Mouse (Mus musculus): ENCODE measurements around the gene Hoxd3.

Hoxd3 gene

GRCm38 (mm10) chr2:74727640-74728302, 16.0 kb downstream of the Hoxd3 start:
- DNase-seq (ENCODE audit: low read depth, low spot score), result no peak

GRCm38 (mm10) chr2:74728303-74728680, 16.6 kb downstream of the Hoxd3 start:
- DNase-seq (ENCODE audit: low read depth, low spot score), result no peak

DNA sequence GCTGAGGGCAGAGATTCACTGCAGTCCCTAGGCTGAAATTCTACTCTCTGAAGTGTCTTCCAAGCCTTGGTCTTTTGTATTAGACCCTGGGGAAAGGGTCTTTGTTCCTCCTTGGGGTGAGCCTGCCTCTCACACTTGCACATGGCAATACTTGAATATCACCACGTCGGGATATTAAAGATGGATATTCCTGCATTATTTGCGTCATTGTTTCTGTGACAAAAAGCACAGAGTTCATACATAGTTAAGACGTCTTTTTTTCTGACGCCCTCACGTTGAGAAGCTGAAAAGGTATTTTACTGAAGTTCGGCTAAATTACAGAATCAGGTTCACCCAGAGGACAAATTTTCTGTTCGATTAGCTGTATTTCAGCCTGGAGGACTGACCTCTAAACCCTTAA, 18.6 kb downstream of the Hoxd3 start:
- no peak for DNase-seq (ENCODE audit: low read depth, low spot score)

GRCm38 (mm10) chr2:74731055-74731454, 19.3 kb downstream of the Hoxd3 start:
- DNase-seq (ENCODE audit: low read depth, low spot score), result no peak

GRCm38 (mm10) chr2:74731799-74732512, 20.2 kb downstream of the Hoxd3 start:
- no peak for DNase-seq (ENCODE audit: low read depth, low spot score)

DNA sequence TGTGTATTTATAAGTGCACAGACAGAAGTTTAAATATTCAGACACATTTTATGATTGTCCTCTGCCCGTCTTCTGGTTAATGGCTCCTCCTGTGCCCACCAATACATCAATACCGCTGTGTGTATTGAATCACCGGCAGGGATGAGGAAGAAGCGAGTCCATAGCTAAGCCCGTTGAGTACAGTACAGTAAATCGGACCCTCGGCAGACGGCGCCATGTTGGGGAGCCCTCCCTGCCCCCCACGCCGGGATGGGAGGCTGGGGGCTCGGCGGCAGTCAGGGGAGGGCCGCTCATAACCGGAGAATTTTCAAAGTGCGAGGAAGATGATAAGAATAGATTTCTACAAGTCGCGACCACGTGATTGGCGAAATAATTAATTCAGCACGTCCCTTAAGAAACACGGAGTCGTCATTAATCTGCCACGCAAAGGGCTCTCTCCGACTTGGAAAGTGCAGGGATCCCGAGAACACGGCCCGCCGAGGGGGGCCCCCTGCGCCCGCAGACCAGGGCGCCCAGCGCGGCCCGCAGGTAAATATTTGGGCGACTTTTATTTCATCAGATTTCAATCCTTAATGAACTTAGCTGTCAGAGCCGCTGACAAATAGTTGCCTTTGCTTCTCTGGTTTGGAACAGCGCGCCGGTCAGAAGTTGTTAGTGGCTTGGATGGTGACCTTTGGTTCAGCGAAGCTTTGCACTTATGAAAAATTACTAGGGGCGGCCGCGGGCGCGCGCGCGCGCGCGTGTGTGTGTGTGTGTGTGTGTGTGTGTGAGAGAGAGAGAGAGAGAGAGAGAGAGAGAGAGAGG, 21.0 kb downstream of the Hoxd3 start:
- DNase-seq (ENCODE audit: low read depth, low spot score), result no peak

- DNase-seq (ENCODE audit: low read depth, low spot score), result no peak
Observed at GRCm38 (mm10) chr2:74733317-74733661, 21.6 kb downstream of the Hoxd3 start.

GRCm38 (mm10) chr2:74733765-74734164, 22.0 kb downstream of the Hoxd3 start:
- DNase-seq (ENCODE audit: low read depth, low spot score), result no peak

DNA sequence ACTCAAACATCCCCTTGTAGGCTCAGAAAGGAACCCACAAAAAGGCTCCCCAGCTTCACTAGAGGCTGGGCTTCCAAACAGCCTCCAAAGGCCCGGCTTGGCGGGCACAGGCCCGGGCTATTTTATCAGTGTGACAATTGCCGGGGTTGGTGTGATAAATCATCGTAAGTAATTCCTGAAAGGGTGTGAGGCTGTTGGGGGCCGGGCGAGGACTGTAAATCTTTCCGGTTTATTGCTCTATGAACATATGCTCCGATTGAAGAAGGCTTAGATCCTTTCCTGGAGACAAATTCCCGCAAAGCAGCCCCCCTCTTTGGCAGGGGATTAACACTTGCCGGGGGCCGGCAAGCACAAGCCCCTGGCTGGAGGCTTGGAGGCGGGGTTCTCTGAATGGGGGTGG, 22.7 kb downstream of the Hoxd3 start:
- DNase-seq (ENCODE audit: low read depth, low spot score), result no peak

GRCm38 (mm10) chr2:74734996-74735811, 23.5 kb downstream of the Hoxd3 start:
- DNase-seq (ENCODE audit: low read depth, low spot score), result no peak

DNA sequence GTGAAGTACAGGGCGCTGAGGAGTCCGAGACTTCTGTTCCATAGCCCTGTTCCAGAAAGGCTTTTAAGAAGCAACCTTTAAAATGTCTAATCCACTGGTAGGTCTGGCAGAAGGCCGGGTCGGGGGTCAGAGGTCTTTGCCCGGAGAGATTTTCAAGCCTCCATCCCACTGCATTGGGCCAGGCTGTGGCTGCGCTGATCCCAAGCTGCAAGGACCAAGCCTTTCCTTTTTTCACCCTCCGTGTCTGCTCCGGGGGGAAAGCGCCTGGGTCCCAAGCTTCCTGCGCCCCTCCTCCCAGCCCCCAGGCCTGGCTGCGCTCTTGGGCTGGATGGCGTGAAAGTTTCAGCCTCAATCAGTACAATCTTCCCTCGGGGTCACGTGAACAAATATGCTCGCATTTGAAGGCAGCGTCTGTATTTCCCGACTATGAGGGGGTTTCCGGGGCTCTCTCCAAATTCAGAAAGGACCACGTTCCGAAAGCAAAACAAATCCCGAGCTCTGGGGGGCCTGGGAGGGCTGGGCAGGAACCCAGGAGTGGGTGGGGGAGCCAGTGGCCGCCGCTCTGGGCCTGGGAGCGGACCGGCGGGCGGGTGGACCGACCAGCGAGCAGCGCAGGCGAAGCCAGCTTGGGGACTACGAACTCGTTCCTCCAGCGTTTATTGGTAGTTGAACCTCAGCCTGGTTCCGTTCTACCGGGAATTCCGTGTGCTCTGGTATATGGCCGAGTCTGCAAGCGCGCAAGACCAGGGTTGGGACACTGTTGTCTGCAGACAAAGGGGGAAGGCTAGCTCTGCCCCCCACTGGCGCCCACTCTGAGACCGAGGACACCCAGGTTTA, 24.3 kb downstream of the Hoxd3 start:
- DNase-seq (ENCODE audit: low read depth, low spot score), result no peak

DNA sequence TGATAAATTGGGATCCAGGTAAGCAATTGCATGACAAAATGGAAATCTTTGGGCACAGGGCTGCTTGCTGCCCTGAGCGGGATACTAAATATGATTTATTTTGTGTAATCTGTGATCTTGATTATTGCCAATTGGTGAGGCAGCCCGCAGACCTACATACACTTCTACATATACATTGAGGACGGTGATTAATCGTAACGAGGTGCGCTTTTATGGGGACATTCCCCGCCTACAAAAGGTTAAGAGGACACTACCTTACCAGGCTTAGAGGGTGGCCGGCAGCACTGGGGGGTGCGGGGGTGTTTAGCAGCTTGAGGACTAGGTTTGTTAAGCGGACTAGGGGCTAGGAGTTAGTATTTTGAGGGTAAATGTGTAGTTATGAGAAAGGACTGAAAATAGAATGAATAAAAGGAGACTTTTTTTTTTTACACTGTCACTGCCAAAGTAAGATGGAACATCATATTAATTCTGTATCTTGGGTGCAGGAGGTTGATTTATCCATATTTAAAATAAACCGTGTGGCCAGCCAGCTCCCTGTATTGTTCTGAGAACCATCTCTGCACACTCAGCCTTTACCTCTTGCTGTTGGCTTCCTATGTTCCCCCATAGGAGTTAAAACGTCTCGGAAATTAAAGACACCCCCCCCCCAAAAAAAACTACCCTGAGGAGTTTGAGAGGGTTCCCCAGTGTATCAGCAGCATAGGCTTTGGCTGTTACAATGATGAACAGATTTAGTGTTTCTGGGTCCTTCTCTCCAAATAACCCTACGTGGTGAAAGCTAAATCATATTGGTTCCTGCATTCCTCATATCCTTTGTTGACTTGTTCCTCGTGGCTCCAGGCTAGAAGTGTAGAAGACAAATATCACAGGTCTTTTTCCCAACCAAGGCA, 25.2 kb downstream of the Hoxd3 start:
- DNase-seq (ENCODE audit: low read depth, low spot score), result no peak

- no peak for DNase-seq (ENCODE audit: low read depth, low spot score)
Observed at GRCm38 (mm10) chr2:74737578-74738070, 25.9 kb downstream of the Hoxd3 start.

GRCm38 (mm10) chr2:74738623-74739475, 27.1 kb downstream of the Hoxd3 start:
- no peak for DNase-seq (ENCODE audit: low read depth, low spot score)

DNA sequence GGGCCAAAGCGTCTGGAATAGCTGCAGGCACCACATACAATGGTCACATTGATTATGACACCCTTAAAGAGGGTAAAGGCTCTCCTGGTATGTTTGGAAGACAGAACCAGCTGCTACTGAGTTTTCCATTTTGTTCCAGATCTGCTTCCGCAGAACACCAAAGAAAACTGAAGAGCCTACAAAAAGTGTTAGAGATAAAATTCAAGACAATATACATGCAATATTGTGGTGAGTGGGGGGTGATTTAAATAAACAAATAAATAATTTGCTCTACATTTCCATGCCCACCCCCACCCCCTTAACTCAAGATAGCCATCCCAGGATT, 27.7 kb downstream of the Hoxd3 start:
- DNase-seq (ENCODE audit: low read depth, low spot score), result no peak

DNA sequence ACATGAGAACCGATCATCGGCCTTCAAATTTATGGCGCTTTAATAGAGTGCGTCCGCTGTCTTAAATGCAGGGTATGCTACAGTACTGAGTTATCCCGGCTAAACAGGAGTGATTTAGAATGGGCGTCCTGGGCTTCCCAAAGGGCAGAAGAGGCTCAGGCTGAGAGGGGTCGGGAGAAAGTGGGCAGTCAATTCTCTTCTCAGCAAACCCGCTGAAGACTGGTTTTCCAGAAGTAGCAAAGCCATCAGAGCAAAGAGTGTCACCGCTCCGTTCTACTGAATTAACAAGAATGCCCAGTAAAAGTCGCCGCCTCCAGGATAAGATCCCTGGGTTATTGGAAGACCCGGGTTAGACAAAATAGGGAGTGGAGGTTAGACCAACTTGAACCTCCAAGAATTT, 28.1 kb downstream of the Hoxd3 start:
- no peak for DNase-seq (ENCODE audit: low read depth, low spot score)

DNA sequence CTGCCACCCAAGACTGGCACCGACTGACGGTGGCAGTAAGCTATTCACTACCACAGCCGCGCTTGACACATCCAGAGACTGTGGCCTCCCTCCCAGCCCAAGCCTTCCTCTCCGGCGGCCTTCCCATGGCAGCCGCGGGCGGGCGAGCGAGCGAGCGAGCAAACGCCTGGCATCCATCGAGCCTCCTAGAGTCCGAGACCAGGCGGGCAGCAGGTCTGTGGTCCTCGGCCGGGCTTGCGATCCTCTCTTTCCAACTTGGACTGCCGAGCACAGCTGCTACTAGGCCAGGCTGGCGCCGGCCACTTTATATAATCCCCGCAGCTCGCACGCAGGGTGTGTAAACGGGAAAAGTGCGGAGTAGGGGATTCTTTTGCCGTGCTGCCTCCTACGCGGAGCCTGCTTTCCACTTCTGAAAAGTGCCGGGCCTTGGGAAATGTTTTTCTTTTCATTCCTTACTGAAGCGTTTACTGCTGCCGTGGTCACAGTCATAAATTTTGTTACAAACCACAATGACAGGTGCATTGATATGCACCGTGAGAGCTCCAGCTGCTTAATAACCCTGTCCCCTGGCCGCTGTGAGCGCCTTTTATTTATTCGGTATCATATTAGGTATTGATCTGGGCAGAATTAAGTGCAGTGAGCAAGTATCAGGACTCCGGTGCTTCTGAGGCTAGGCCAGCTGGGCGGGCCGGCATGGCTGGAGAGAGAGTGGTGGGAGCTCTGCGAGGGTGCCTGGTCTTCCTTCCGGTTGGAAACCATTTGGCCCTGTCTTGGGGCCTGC, 28.8 kb downstream of the Hoxd3 start:
- DNase-seq (ENCODE audit: low read depth, low spot score), result no peak
